Mouse (Mus musculus) testis, adult 2 months (tissue): Measurements from ENCODE around the gene Gm6169.

Experiments used
- CTCF ChIP-seq: fragments of 200-500 bp; IDR thresholded peaks from 2 replicates; pipeline ENCODE4 v1.5.1; 2012; ENCODE audit warnings: low read depth, mild to moderate bottlenecking, inconsistent platforms, low read length, moderate library complexity; ENCODE audit not compliant: control insufficient read depth, insufficient read depth, insufficient replicate concordance
- POLR2A ChIP-seq: fragments of 200-500 bp; IDR thresholded peaks from 2 replicates; pipeline ENCODE4 v1.6.1; 2012; ENCODE audit warnings: low read depth, mild to moderate bottlenecking, inconsistent platforms, low read length, moderate library complexity; ENCODE audit not compliant: control insufficient read depth

DNA sequence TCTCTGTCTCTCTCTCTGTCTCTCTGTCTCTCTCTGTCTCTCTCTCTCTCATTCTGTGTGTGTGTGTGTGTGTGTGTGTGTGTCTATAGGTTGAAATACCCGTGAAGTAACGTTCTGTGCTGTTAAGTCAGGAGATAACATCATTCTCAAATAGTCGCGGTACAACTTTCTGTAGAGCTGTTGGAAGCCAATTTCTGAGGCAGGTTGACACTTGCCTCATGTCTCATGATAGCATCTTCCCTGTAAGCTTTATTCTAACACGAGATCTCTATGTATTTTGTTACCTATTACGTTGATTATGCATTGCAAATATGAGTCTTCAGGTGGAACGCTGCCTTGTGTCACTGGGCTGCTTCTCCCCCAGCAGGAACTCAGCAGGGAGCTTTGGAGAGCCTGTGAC lies 43.3 kb upstream of the Gm6169 start:
- TF ChIP-seq CTCF = no peak
- TF ChIP-seq POLR2A = no peak
